Mouse (Mus musculus): ENCODE measurements around the gene Gm21882. TPM values are rescaled to one million over a fixed set of nuclear protein-coding genes. Genes with fewer than 3 reads are reported as not detected.
"Not testable (repeated sequence)": the region's sequence is repeated elsewhere in the genome, so short reads cannot be mapped to it uniquely, and the experiment has no call there.

The Gm21882 gene
- not detected for total RNA-seq (2021)

DNA sequence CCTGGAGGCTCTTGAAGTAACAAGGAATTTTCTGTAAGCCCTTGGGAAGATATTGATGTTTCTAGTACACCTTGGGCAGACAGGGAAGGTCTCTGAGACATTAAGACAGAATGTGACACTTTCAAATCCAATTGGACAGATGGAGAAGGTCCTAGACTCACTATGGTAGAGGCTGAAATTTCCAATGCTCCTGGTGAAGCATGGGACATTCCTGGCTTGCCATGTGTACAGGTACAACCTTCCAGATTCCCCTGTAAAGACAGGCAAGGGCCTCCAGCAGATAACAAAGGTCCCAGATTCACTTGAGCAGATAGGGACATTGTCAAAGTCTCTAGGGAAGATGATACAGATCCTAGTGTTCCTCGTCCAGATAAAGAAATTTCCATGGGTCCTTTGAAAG lies at the start of gene Gm21882:
Gene Gm21882 (minus strand): TSS at position 101 of the 400 bp plus-strand sequence.
- DNase-seq (ENCODE audit: extremely low spot score in 1 of 2, low spot score in 1 of 2), result not testable (repeated sequence)

Other genes with a start within 250 kb of the Gm21882 start
- not detected for gene Gm21865, start 64.6 kb downstream of the Gm21882 start, total RNA-seq (2021)